Comparison of ENCODE assay signal across 16 mouse cellular contexts in genomic region chr10:80572477-80572876, GRCm38 (mm10). TPM values are rescaled to one million over a fixed set of nuclear protein-coding genes. Genes with fewer than 3 reads are reported as not detected.
DNase-seq lines count a peak whose midpoint lies in the region; ATAC-seq and TF ChIP-seq lines count a peak whose summit lies in the region.
"Had no signal": no experiment of that assay in that cellular context is flagged by ENCODE, and none has a peak within 500 bp of the region (broad histone marks: within the 10 kb centered on the region; RNA-seq: fewer than 3 reads in every experiment).

No protein-coding gene starts in this region.

- H3K9me3 ChIP-seq in limb, embryonic 15.5 days: no peaks in the 10 kb centered on the region
- H3K9me3 ChIP-seq: forebrain, embryonic 13.5 days; hindbrain, embryonic 13.5 days; midbrain, embryonic 15.5 days had no signal

- no peak overlapping the region for H3K9ac ChIP-seq in limb, embryonic 15.5 days
- H3K9ac ChIP-seq: forebrain, embryonic 13.5 days; midbrain, embryonic 15.5 days had no signal

- H3K4me3 ChIP-seq in layer of hippocampus, adult 2 months: no peak overlapping the region; the same call in 1 of the 2 replicates
- H3K4me3 ChIP-seq in bone marrow, adult 2 months (replicated peaks; ENCODE audit: control insufficient read depth, low read depth, low read length): no peak overlapping the region
- H3K4me3 ChIP-seq in limb, embryonic 15.5 days: no peak overlapping the region
- H3K4me3 ChIP-seq in olfactory bulb, adult 2 months (ENCODE audit: insufficient read depth, low read depth, low read length): no peak overlapping the region
- H3K4me3 ChIP-seq: forebrain, embryonic 13.5 days; hindbrain, embryonic 13.5 days; midbrain, embryonic 15.5 days had no signal

- WGBS in bone marrow, adult 2 months: 70% methylated on average over 2 of the region's 2 CpGs
- WGBS in limb, embryonic 15.5 days: 74% methylated on average over 2 of the region's 2 CpGs
- 73% methylated on average over 2 of the region's 2 CpGs for WGBS in olfactory bulb, adult 2 months

- H3K4me1 ChIP-seq in bone marrow, adult 2 months (ENCODE audit: control insufficient read depth, insufficient read depth, low read length): peaks cover 15% of the 10 kb centered on the region
- H3K4me1 ChIP-seq in limb, embryonic 15.5 days: peaks cover 71% of the 10 kb centered on the region
- peaks cover 72% of the 10 kb centered on the region for H3K4me1 ChIP-seq in olfactory bulb, adult 2 months (ENCODE audit: control insufficient read depth, insufficient read depth, low read length)

- H3K36me3 ChIP-seq in limb, embryonic 15.5 days: peaks cover 18% of the 10 kb centered on the region
- H3K36me3 ChIP-seq: midbrain, embryonic 15.5 days had no signal

- H3K4me2 ChIP-seq in limb, embryonic 15.5 days: no peak overlapping the region
- H3K4me2 ChIP-seq: forebrain, embryonic 13.5 days; hindbrain, embryonic 13.5 days; midbrain, embryonic 15.5 days had no signal

- no peak for TF ChIP-seq POLR2A in bone marrow, adult 2 months (IDR thresholded peaks at IDR 0.05; ENCODE audit: borderline replicate concordance, control insufficient read depth, low read depth, low read length)
- no peak for TF ChIP-seq POLR2A in olfactory bulb, adult 2 months (IDR thresholded peaks at IDR 0.05; ENCODE audit: insufficient read depth, low read depth, low read length)

- TF ChIP-seq CTCF in layer of hippocampus, adult 2 months (conservative IDR thresholded peaks at IDR 0.05): no peak
- no peak for TF ChIP-seq CTCF in bone marrow, adult 2 months (IDR thresholded peaks at IDR 0.05; ENCODE audit: control insufficient read depth, insufficient read depth, low read length)
- no peak for TF ChIP-seq CTCF in olfactory bulb, adult 2 months (IDR thresholded peaks at IDR 0.05; ENCODE audit: insufficient read depth, low read depth, low read length)

- peak overlapping the region; percentile 97 for H3K27ac ChIP-seq in layer of hippocampus, adult 2 months
- H3K27ac ChIP-seq in bone marrow, adult 2 months (ENCODE audit: control insufficient read depth, insufficient read depth, low read depth, low read length, poor library complexity): peak overlapping the region; percentile 74
- H3K27ac ChIP-seq in limb, embryonic 15.5 days: 0 out of 2 replicates have a peak overlapping the region, but pooled peaks have one; percentile 33
- peak overlapping the region; percentile 94 for H3K27ac ChIP-seq in olfactory bulb, adult 2 months (ENCODE audit: insufficient read depth, low read depth, low read length)
- H3K27ac ChIP-seq: forebrain, embryonic 13.5 days; hindbrain, embryonic 13.5 days; midbrain, embryonic 15.5 days had no signal

- DNase-seq in layer of hippocampus, adult 2 months (ENCODE audit: low spot score in 2 of 2): no peak
- DNase-seq in layer of hippocampus, postnatal 25 days (ENCODE audit: extremely low spot score in 1 of 2, low spot score in 1 of 2): no peak
- DNase-seq in frontal cortex, adult 2 months (ENCODE audit: extremely low spot score in 1 of 2, low spot score in 1 of 2): no peak
- no peak for DNase-seq in adrenal gland, adult (ENCODE audit: inconsistent age in 2 of 2, low spot score in 1 of 2)
- DNase-seq: adrenal gland, postnatal 14 days; cerebellum, adult 11-12 months; gastrocnemius, postnatal 10 days; kidney, adult 9 months; lung, postnatal 14 days; thymus, postnatal 25 days had no signal

- no peak for ATAC-seq in limb, embryonic 15.5 days (ENCODE audit: insufficient number of reproducible peaks, low FRiP score, low TSS enrichment, low read depth)
- ATAC-seq: forebrain, embryonic 13.5 days; midbrain, embryonic 15.5 days had no signal

- H3K27me3 ChIP-seq in limb, embryonic 15.5 days: no peaks in the 10 kb centered on the region
- H3K27me3 ChIP-seq: forebrain, embryonic 13.5 days; hindbrain, embryonic 13.5 days; midbrain, embryonic 15.5 days had no signal

RNA-seq across cellular contexts. Expression of gene Klf16, which starts 4.6 kb away (rescaled TPM):
- total RNA-seq in layer of hippocampus, adult 2 months (2021): 10 to 100 TPM; 50.8 to 56.8 TPM
- 10 to 100 TPM; 57.3 to 57.6 TPM for total RNA-seq in layer of hippocampus, postnatal 25 days (2021)
- 13.4 and 18.6 TPM in 2 replicates for polyA plus RNA-seq in bone marrow, adult 2 months (2011; ENCODE audit: insufficient read depth, insufficient read length, low replicate concordance, missing spikeins)
- 7.9 and 9.9 TPM in 2 replicates for polyA plus RNA-seq in limb, embryonic 15.5 days (2015; fragmentation: Nextera tagmentation; extraction: Ambion mirVana)
- polyA plus RNA-seq in olfactory bulb, adult 2 months (2012; ENCODE audit: insufficient read depth, insufficient read length, low replicate concordance, missing spikeins): not detected in 2 replicates
- polyA plus RNA-seq in frontal cortex, adult 2 months (2012; rRNA removed): 37.9 and 41.5 TPM in 2 replicates

RNA-seq across cellular contexts. Expression of gene Rexo1, which starts 11.1 kb away (rescaled TPM):
- total RNA-seq in layer of hippocampus, adult 2 months (2021): 10 to 100 TPM; 51.6 to 52.8 TPM
- 10 to 100 TPM; 45.2 to 54.6 TPM for total RNA-seq in layer of hippocampus, postnatal 25 days (2021)
- 46.3 and 55.3 TPM in 2 replicates for polyA plus RNA-seq in bone marrow, adult 2 months (2011; ENCODE audit: insufficient read depth, insufficient read length, low replicate concordance, missing spikeins)
- 21.9 and 22.5 TPM in 2 replicates for polyA plus RNA-seq in limb, embryonic 15.5 days (2015; fragmentation: Nextera tagmentation; extraction: Ambion mirVana)
- polyA plus RNA-seq in olfactory bulb, adult 2 months (2012; ENCODE audit: insufficient read depth, insufficient read length, low replicate concordance, missing spikeins): not detected in 2 replicates
- polyA plus RNA-seq in frontal cortex, adult 2 months (2012; rRNA removed): 45.5 and 49.0 TPM in 2 replicates

RNA-seq across cellular contexts. Expression of gene Abhd17a, which starts 17.7 kb away (rescaled TPM):
- total RNA-seq in layer of hippocampus, adult 2 months (2021): 100 to 1,000 TPM; 158 to 166 TPM
- 100 to 1,000 TPM; 184 to 192 TPM for total RNA-seq in layer of hippocampus, postnatal 25 days (2021)
- 44.4 and 53.1 TPM in 2 replicates for polyA plus RNA-seq in bone marrow, adult 2 months (2011; ENCODE audit: insufficient read depth, insufficient read length, low replicate concordance, missing spikeins)
- polyA plus RNA-seq in limb, embryonic 15.5 days (2015; fragmentation: Nextera tagmentation; extraction: Ambion mirVana): 97.0 and 104 TPM in 2 replicates
- polyA plus RNA-seq in olfactory bulb, adult 2 months (2012; ENCODE audit: insufficient read depth, insufficient read length, low replicate concordance, missing spikeins): not detected in 2 replicates
- 253 and 271 TPM in 2 replicates for polyA plus RNA-seq in frontal cortex, adult 2 months (2012; rRNA removed)

RNA-seq across cellular contexts. Expression of gene Scamp4, which starts 30.2 kb away (rescaled TPM):
- 10 to 100 TPM; 42.9 to 43.1 TPM for total RNA-seq in layer of hippocampus, adult 2 months (2021)
- total RNA-seq in layer of hippocampus, postnatal 25 days (2021): 10 to 100 TPM; 44.1 to 45.5 TPM
- polyA plus RNA-seq in bone marrow, adult 2 months (2011; ENCODE audit: insufficient read depth, insufficient read length, low replicate concordance, missing spikeins): 12.9 and 17.2 TPM in 2 replicates
- polyA plus RNA-seq in limb, embryonic 15.5 days (2015; fragmentation: Nextera tagmentation; extraction: Ambion mirVana): 100 and 102 TPM in 2 replicates
- polyA plus RNA-seq in olfactory bulb, adult 2 months (2012; ENCODE audit: insufficient read depth, insufficient read length, low replicate concordance, missing spikeins): not detected in 2 replicates
- 61.0 and 66.1 TPM in 2 replicates for polyA plus RNA-seq in frontal cortex, adult 2 months (2012; rRNA removed)

RNA-seq across cellular contexts. Expression of gene Adat3, which starts 30.2 kb away (rescaled TPM):
- 1 to 10 TPM; 1.3 to 3.5 TPM for total RNA-seq in layer of hippocampus, adult 2 months (2021)
- total RNA-seq in layer of hippocampus, postnatal 25 days (2021): 1 to 10 TPM; 1.7 to 1.8 TPM
- 2.2 and 3.2 TPM in 2 replicates for polyA plus RNA-seq in bone marrow, adult 2 months (2011; ENCODE audit: insufficient read depth, insufficient read length, low replicate concordance, missing spikeins)
- polyA plus RNA-seq in limb, embryonic 15.5 days (2015; fragmentation: Nextera tagmentation; extraction: Ambion mirVana): 6.4 and 8.0 TPM in 2 replicates
- not detected in 2 replicates for polyA plus RNA-seq in olfactory bulb, adult 2 months (2012; ENCODE audit: insufficient read depth, insufficient read length, low replicate concordance, missing spikeins)
- polyA plus RNA-seq in frontal cortex, adult 2 months (2012; rRNA removed): 5.6 and 8.1 TPM in 2 replicates

Comparison
In these comparisons a context has a peak if more than half of its experiments do, and no peak if none do; other contexts are left out.
1. H3K27ac ChIP-seq: peak in every context shown above with its lines; median percentile 97 in layer of hippocampus, adult 2 months; 94 in olfactory bulb, adult 2 months; 74 in bone marrow, adult 2 months; 33 in limb, embryonic 15.5 days.
2. RNA of gene Abhd17a, which starts 17.7 kb away (polyA plus RNA-seq): 253 to 271 TPM in frontal cortex, adult 2 months, 97.0 to 104 TPM in limb, embryonic 15.5 days and 44.4 to 53.1 TPM in bone marrow, adult 2 months; not detected in olfactory bulb, adult 2 months; every median in the first group is over 10 times any median in the second.